Mouse (Mus musculus) cortical plate, adult 2 months (tissue): ENCODE measurements around the gene Ints14.

Source experiments
- CTCF ChIP-seq: fragments of 200-500 bp; IDR thresholded peaks from 2 replicates; pipeline ENCODE4 v1.5.1; 2011; ENCODE audit warnings: mild to moderate bottlenecking, control low read depth, low read length; ENCODE audit not compliant: insufficient read depth; ENCODE audit errors: extremely low read depth
- POLR2A ChIP-seq: fragments of 200-500 bp; IDR thresholded peaks from 2 replicates; pipeline ENCODE4 v1.6.1; 2011; ENCODE audit warnings: mild to moderate bottlenecking, low read length, control low read depth; ENCODE audit not compliant: insufficient read depth; ENCODE audit errors: extremely low read depth

- no peak for TF ChIP-seq POLR2A
- TF ChIP-seq CTCF: no peak
These were observed 4.4 kb upstream of the Ints14 start for GRCm38 (mm10) chr9:64956337-64956736.
